Mouse (Mus musculus): ENCODE data around the gene Tbc1d5. TPM values are rescaled to one million over a fixed set of nuclear protein-coding genes. Genes with fewer than 3 reads are reported as not detected.

The Tbc1d5 gene
- 9.5 and 11.6 TPM in 2 replicates for polyA plus RNA-seq (2012; rRNA removed)

DNA sequence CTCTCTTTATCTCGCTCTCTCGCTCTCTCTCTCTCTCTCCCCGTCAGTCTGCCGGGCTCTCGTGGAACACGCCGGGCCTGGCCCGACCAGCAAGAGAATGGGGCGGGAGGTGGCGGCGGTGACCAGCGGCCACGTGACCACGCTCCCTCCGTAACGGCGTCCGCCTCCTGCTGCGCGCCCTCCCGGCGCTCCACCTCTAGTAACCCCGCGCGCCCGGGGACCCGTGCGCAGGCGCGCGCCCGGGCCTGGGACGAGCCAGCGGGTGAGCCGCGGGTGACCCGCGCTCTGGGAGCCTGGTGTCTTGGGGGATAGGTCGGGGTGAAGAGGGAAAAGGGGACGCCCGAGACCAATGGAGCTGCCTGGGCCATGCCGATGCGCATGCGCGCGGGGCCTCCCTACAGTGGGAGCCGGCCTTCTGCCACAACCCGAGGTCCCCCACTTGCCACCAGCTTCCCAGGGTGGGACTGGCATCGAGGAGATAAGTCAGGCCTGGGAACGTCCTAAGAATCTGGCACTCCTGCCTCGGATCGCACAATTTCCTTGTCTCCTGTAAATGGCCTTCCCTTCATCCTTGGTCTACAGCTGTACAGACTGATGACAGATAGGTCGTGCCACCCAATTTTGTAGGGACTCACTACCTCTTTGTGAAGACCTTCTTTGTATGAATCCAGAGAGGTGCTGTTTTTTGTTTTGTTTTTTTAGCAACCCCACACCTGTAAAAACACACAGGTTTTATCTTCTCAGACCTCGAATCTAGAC, at the start of gene Tbc1d5:
Gene Tbc1d5, minus strand, starts transcription at position 158 of the 759 bp plus-strand sequence.
- Histone ChIP-seq H3K4me1 (ENCODE audit: control insufficient read depth, insufficient read depth, low read length) (peaks cover 8% of the 10 kb centered on the region), H3K4me3 (replicated peaks; ENCODE audit: extremely low read depth, low read depth, low read length) (peak within 1 kb of the TSS; percentile 90)
- TF ChIP-seq POLR2A (IDR thresholded peaks at IDR 0.05; ENCODE audit: borderline replicate concordance, extremely low read depth, low read depth, low read length) = peak; percentile 87
- no peak for TF ChIP-seq CTCF (IDR thresholded peaks at IDR 0.05; ENCODE audit: insufficient read depth, low read length)
- 2% methylated on average over 54 of the region's 54 CpGs for WGBS
- DNase-seq = peak; percentile 91

DNA sequence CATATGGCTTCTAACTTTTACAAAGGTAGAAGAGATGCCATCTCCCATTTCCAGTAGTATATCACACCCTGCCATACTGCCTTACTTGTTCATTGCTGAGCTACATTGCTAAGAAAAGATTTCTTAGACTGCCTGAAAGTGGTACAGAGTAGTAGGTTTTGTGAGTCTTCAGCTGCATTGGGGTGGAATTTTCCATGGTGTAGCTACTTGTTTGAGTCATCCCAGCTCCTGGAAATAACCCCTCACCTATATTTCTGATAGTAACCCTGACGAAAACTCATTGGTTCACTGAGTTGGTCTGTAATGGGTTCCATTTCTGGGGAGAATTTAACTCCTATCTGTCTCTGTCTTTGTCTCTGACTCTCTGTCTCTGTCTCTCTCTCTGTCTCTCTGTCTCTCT, 46.9 kb upstream of the Tbc1d5 start:
- WGBS = 78% methylated on average over 1 of the region's 1 CpGs
- Histone ChIP-seq H3K4me3 (replicated peaks; ENCODE audit: extremely low read depth, low read depth, low read length) (no peak overlapping the region), H3K4me1 (ENCODE audit: control insufficient read depth, insufficient read depth, low read length) (peaks cover 2% of the 10 kb centered on the region; the same call in 1 of the 2 replicates)
- DNase-seq = no peak
- TF ChIP-seq POLR2A (IDR thresholded peaks at IDR 0.05; ENCODE audit: borderline replicate concordance, extremely low read depth, low read depth, low read length) = no peak

DNA sequence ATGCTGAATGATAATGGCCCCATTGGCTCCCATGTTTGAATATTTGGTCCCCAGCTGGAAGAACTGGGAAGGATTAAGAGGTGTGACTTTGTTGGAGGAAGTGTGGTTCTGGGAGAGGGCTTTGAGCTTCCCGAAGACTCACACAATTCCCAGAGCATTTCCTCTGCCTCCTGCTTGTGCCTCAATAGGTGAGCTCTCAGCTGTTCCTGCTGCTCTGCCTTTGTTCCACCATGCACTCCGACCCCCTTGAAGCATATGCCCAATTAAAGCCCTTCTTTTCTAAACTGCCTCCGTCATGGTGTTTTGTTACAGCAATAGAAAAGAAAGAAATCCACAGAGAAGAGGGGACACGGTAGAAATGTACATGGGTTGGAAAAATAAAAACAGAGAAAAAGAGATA, 44.0 kb upstream of the Tbc1d5 start:
- WGBS = 39% methylated on average over 4 of the region's 4 CpGs
- no peak for DNase-seq
- H3K4me3 ChIP-seq (replicated peaks; ENCODE audit: extremely low read depth, low read depth, low read length) = no peak overlapping the region
- TF ChIP-seq CTCF (IDR thresholded peaks at IDR 0.05; ENCODE audit: insufficient read depth, low read length) (no peak), POLR2A (IDR thresholded peaks at IDR 0.05; ENCODE audit: borderline replicate concordance, extremely low read depth, low read depth, low read length) (no peak)
- peaks cover 2% of the 10 kb centered on the region; the same call in 1 of the 2 replicates for H3K4me1 ChIP-seq (ENCODE audit: control insufficient read depth, insufficient read depth, low read length)

DNA sequence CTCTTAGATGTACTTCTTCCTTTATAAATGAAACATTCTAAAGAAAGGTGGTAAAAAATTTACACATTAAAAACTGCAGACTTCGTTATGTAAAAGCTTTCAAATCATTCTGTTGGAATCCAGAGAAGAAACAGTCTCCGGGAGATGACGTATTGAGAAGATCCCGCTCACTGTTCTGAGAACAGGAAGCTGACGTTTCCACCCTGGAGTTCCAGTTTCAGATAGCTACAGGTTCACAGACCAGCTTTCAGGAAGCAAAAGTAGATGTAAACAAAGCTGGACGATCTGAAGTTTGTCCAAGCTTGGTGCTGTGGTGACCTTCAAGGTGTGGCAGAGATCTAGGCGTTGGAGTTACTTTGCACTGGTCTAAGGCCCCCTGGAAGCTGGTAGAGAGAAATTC, 41.9 kb upstream of the Tbc1d5 start:
- DNase-seq = no peak
- Histone ChIP-seq H3K4me1 (ENCODE audit: control insufficient read depth, insufficient read depth, low read length) (peaks cover 2% of the 10 kb centered on the region; the same call in 1 of the 2 replicates), H3K4me3 (replicated peaks; ENCODE audit: extremely low read depth, low read depth, low read length) (no peak overlapping the region)
- WGBS = 35% methylated on average over 7 of the region's 7 CpGs
- no peak for TF ChIP-seq CTCF (IDR thresholded peaks at IDR 0.05; ENCODE audit: insufficient read depth, low read length)
- TF ChIP-seq POLR2A (IDR thresholded peaks at IDR 0.05; ENCODE audit: borderline replicate concordance, extremely low read depth, low read depth, low read length) = no peak

DNA sequence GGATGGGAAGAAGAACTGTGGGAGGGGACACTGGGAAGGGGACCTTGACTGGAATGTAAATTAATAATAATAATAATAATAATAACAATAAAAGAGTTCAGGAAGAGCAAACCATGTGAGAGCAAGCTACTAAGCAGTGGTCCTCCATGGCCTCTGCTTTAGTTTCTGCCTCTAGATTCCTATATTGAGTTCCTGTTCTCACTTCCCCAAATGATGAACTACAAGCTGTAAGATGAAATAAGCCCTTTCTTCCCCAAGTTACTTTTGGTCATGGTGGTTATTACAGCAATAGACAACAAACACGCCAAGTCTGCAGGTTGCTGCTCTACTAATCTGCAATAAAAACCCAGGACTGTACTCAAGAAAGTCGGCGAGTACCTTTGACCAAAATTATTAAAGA, 40.7 kb upstream of the Tbc1d5 start:
- peaks cover 2% of the 10 kb centered on the region; the same call in 1 of the 2 replicates for H3K4me1 ChIP-seq (ENCODE audit: control insufficient read depth, insufficient read depth, low read length)
- no peak overlapping the region for H3K4me3 ChIP-seq (replicated peaks; ENCODE audit: extremely low read depth, low read depth, low read length)
- DNase-seq = no peak
- 88% methylated on average over 3 of the region's 3 CpGs for WGBS
- no peak for TF ChIP-seq CTCF (IDR thresholded peaks at IDR 0.05; ENCODE audit: insufficient read depth, low read length)
- TF ChIP-seq POLR2A (IDR thresholded peaks at IDR 0.05; ENCODE audit: borderline replicate concordance, extremely low read depth, low read depth, low read length) = no peak

DNA sequence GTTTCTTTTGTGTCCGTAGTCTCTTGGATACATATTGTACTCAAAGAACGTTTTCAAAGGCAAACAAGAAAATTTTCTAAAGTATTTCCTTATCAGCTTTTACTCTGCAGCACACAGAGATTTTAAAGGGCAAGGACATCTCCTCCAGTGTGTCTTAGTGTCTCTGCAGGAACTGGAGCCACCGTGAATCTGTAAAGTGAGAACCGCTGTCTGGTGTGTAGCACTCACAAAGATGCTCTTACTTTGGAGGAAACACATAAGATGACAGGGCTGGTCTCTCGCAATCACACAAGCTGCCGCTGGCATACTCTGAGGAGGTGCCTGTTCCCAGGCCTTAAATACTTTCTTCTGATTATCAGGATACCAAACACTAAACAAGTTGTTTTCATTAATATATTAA, 37.3 kb upstream of the Tbc1d5 start:
- 84% methylated on average over 6 of the region's 6 CpGs for WGBS

DNA sequence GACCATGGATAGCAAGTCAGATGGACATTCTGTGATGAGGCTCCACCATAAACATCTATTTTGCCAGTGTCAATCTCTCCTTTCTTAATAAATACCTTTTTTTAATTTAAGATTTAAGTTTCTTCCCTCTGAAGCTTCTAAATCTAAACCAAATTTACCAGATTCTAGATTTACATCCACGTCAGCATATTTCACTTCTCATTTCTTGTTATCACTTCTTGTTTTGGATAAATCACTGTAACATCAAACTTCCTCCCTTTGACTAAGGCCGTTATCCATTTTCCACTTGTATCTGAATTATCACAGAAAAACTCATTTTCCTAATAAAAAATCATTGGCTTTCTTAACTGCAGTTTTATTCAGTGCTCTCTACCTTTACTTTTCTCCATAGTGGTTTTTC, 30.4 kb upstream of the Tbc1d5 start:
- DNase-seq = no peak
- TF ChIP-seq CTCF (IDR thresholded peaks at IDR 0.05; ENCODE audit: insufficient read depth, low read length) (no peak), POLR2A (IDR thresholded peaks at IDR 0.05; ENCODE audit: borderline replicate concordance, extremely low read depth, low read depth, low read length) (no peak)
- WGBS = 58% methylated on average over 2 of the region's 2 CpGs
- no peak overlapping the region for H3K4me3 ChIP-seq (replicated peaks; ENCODE audit: extremely low read depth, low read depth, low read length)
- H3K4me1 ChIP-seq (ENCODE audit: control insufficient read depth, insufficient read depth, low read length) = no peaks in the 10 kb centered on the region

More for the DNA sequence above, 37.3 kb upstream of the Tbc1d5 start:
- TF ChIP-seq CTCF (IDR thresholded peaks at IDR 0.05; ENCODE audit: insufficient read depth, low read length) (no peak), POLR2A (IDR thresholded peaks at IDR 0.05; ENCODE audit: borderline replicate concordance, extremely low read depth, low read depth, low read length) (no peak)
- no peak for DNase-seq
- H3K4me3 ChIP-seq (replicated peaks; ENCODE audit: extremely low read depth, low read depth, low read length) = no peak overlapping the region
- peaks cover 2% of the 10 kb centered on the region; the same call in 1 of the 2 replicates for H3K4me1 ChIP-seq (ENCODE audit: control insufficient read depth, insufficient read depth, low read length)

DNA sequence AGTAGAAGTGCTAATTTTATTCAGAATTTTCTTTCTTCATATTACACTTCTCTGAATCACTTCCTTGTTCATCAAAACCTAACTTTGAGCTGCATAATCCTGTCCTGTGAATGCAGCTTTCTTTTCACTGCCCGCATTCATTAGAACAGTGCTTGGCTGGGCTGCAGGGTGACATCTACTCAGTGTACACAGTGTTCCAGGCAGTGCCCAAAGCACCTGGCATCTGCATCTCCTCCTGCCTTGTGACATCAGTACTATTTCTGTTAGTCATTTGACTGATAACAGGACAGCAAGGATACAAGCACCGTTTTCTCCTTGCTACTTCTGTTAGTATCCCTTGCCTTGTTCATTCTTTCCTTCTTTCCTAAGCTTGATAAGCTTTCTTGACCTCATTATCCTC, 25.5 kb upstream of the Tbc1d5 start:
- WGBS = 74% methylated on average over 2 of the region's 2 CpGs
- TF ChIP-seq CTCF (IDR thresholded peaks at IDR 0.05; ENCODE audit: insufficient read depth, low read length) = no peak
- no peak for TF ChIP-seq POLR2A (IDR thresholded peaks at IDR 0.05; ENCODE audit: borderline replicate concordance, extremely low read depth, low read depth, low read length)
- DNase-seq = no peak
- Histone ChIP-seq H3K4me1 (ENCODE audit: control insufficient read depth, insufficient read depth, low read length) (no peaks in the 10 kb centered on the region), H3K4me3 (replicated peaks; ENCODE audit: extremely low read depth, low read depth, low read length) (no peak overlapping the region)

DNA sequence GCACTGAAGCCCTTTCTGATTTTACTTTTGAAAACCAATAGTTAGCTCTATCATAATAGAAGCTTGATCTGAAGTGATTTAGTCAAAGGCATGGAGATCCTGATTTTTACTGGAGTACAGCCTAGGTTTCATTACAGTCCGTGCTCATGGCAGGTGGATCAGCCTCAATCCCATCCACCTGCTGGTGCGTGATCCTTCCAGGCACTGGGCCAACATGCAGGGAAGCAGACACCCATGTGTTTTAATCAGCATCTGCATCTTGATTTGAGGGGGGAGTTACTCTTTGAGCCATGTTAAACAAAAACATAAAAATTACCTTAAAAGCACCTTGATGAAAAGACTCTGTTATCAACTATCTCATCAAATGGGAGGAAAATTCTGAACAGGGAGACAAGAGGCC, 16.4 kb upstream of the Tbc1d5 start:
- no peaks in the 10 kb centered on the region for H3K4me1 ChIP-seq (ENCODE audit: control insufficient read depth, insufficient read depth, low read length)
- 81% methylated on average over 2 of the region's 2 CpGs for WGBS
- no peak overlapping the region for H3K4me3 ChIP-seq (replicated peaks; ENCODE audit: extremely low read depth, low read depth, low read length)
- TF ChIP-seq POLR2A (IDR thresholded peaks at IDR 0.05; ENCODE audit: borderline replicate concordance, extremely low read depth, low read depth, low read length) = no peak
- TF ChIP-seq CTCF (IDR thresholded peaks at IDR 0.05; ENCODE audit: insufficient read depth, low read length) = no peak
- DNase-seq = no peak

DNA sequence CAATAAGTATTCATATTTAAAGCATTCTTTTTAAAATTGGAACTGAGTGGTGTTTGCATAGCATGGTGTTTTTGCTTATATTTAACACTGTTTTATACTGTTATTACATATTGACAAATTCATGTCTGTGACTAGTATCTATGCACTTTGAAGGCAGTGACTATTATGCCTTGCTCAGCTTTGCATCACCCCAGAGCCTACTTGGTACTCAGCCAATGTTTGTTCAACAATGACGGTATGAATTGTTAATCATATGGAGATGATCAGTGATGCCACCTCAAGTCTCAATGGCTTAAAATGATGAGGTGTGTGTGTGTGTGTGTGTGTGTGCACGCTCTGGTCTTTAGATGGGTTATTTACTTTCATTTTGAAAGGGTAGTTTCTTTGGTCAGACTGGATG, 15.6 kb upstream of the Tbc1d5 start:
- WGBS = 55% methylated on average over 2 of the region's 2 CpGs
- TF ChIP-seq POLR2A (IDR thresholded peaks at IDR 0.05; ENCODE audit: borderline replicate concordance, extremely low read depth, low read depth, low read length) (no peak), CTCF (IDR thresholded peaks at IDR 0.05; ENCODE audit: insufficient read depth, low read length) (no peak)

More for the DNA sequence above, 15.6 kb upstream of the Tbc1d5 start:
- no peaks in the 10 kb centered on the region for H3K4me1 ChIP-seq (ENCODE audit: control insufficient read depth, insufficient read depth, low read length)
- H3K4me3 ChIP-seq (replicated peaks; ENCODE audit: extremely low read depth, low read depth, low read length) = no peak overlapping the region
- no peak for DNase-seq

Data from lung, adult 2 months (tissue).